Mouse (Mus musculus) bone marrow, adult 2 months (tissue): ENCODE measurements around the gene Fig4.

Experiments
- CTCF ChIP-seq: fragments of 200-500 bp; IDR thresholded peaks from 2 replicates; pipeline ENCODE4 v1.5.1; 2011; ENCODE audit warnings: low read length, control low read depth; ENCODE audit not compliant: control insufficient read depth, insufficient read depth
- POLR2A ChIP-seq: fragments of 200-500 bp; IDR thresholded peaks from 2 replicates; pipeline ENCODE4 v1.6.1; 2011; ENCODE audit warnings: low read depth, mild to moderate bottlenecking, control low read depth, low read length, borderline replicate concordance; ENCODE audit not compliant: control insufficient read depth

GRCm38 (mm10) chr10:41303639-41304444 is 782 bp upstream of the Fig4 start, which contains the start of gene Ak9:
- peak; percentile 26; the same call in 1 of the 2 replicates for TF ChIP-seq CTCF
- no peak for TF ChIP-seq POLR2A
